Mouse (Mus musculus) forebrain, embryonic 14.5 days (tissue): ENCODE measurements around the gene Tmem106a. TPM values are rescaled to one million over a fixed set of nuclear protein-coding genes. Genes with fewer than 3 reads are reported as not detected.

ENCODE experiments used
- polyA plus RNA-seq: library from polyadenylated mRNA; unstranded; fragments of >200 nt; fragmentation: Nextera tagmentation; extraction: Ambion mirVana; gene quantifications from 2 replicates; pipeline ENCODE4 v1.2.1, GENCODE M21; 2014

The Tmem106a gene
- polyA plus RNA-seq, 1 experiment from 2014 or later: 3.4 TPM

Other genes starting within 250 kb of the Tmem106a start
- 0.09 TPM in 1 of 2 replicates, not detected in the other for gene G6pc, start 214.7 kb upstream of the Tmem106a start, polyA plus RNA-seq
- gene Aarsd1, start 164.6 kb upstream of the Tmem106a start, polyA plus RNA-seq: 89.6 and 92.5 TPM in 2 replicates
- gene Gm27029, start 157.4 kb upstream of the Tmem106a start, polyA plus RNA-seq: 6.8 and 7.3 TPM in 2 replicates
- 14.7 and 21.2 TPM in 2 replicates for gene Rundc1, start 157.2 kb upstream of the Tmem106a start, polyA plus RNA-seq
- gene Ptges3l, start 156.9 kb upstream of the Tmem106a start, polyA plus RNA-seq: 1.2 TPM in 2 replicates
- 281 and 371 TPM in 2 replicates for gene Rpl27, start 139.9 kb upstream of the Tmem106a start, polyA plus RNA-seq
- gene Ifi35, start 133.8 kb upstream of the Tmem106a start, polyA plus RNA-seq: 2.7 and 3.4 TPM in 2 replicates
- 98.7 and 131 TPM in 2 replicates for gene Rnd2, start 117.2 kb upstream of the Tmem106a start, polyA plus RNA-seq
- 77.5 and 85.7 TPM in 2 replicates for gene Vat1, start 116.0 kb upstream of the Tmem106a start, polyA plus RNA-seq
- 7.9 and 8.1 TPM in 2 replicates for gene Brca1, start 30.3 kb upstream of the Tmem106a start, polyA plus RNA-seq
- 98.3 and 109 TPM in 2 replicates for gene Nbr1, start 30.1 kb upstream of the Tmem106a start, polyA plus RNA-seq
- not detected in 2 replicates for gene Gm11634, start 17.0 kb downstream of the Tmem106a start, polyA plus RNA-seq
- gene Rdm1, start 45.0 kb downstream of the Tmem106a start, polyA plus RNA-seq: 32.7 and 38.5 TPM in 2 replicates
- gene Arl4d, start 83.3 kb downstream of the Tmem106a start, polyA plus RNA-seq: 40.5 and 42.7 TPM in 2 replicates
- 31.6 and 33.3 TPM in 2 replicates for gene Dhx8, start 150.7 kb downstream of the Tmem106a start, polyA plus RNA-seq
- gene Etv4, start 203.1 kb downstream of the Tmem106a start, polyA plus RNA-seq: 3.5 and 4.5 TPM in 2 replicates